Mouse (Mus musculus): Measurements from ENCODE around the gene Slc17a2. TPM values are rescaled to one million over a fixed set of nuclear protein-coding genes. Genes with fewer than 3 reads are reported as not detected.

Gene Slc17a2
- polyA plus RNA-seq, 1 experiment from 2014 or later, result not detected

DNA sequence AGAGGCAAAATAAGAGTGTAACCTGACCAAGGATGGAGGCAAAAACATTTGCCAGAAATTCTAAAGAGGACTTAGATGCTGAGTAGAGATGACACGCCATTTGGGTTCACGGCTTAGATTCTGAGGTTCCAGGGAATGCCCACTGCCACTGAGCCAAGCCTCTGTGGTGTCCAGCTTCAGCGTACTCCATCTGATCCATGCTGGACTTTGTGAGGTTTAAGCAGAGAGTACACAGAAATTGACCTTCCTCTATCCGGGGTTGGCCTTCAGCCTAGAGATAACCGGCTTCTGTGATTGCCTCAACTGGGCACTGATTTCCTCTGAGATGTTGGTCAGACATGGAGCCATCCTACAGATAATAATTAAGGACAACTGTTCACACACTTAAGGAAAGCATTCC, 29.8 kb downstream of the Slc17a2 start:
- H3K27ac ChIP-seq, result no peak overlapping the region
- H3K36me3 ChIP-seq (ENCODE audit: inconsistent target), result no peaks in the 10 kb centered on the region
- WGBS (ENCODE audit: missing documents), result 96% methylated on average over 5 of the region's 5 CpGs
- H3K79me2 ChIP-seq (ENCODE audit: inconsistent target), result no peaks in the 10 kb centered on the region
- no peak overlapping the region for H3K4me3 ChIP-seq (ENCODE audit: inconsistent target)

DNA sequence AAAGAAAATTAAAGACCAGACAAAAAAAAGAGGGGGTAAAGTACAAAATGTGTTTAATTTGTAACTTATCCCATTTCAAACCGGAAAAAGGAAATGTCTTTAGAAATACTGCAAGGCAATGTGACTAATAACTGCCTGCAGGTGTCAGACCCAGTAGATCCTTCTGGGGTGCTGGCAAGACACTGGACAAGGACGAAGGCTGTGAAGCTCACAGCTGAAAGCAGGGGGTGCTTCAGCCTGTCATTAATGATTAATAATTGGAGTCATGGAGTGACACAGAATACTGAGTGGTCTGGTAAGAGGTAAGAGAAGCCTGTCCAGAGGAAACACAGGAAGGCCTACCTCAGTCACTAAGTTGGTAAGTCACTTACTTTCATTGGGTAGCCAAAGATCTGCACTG, 32.5 kb downstream of the Slc17a2 start, which contains the start of gene Slc17a3:
Gene Slc17a3 (plus strand): TSS at position 127 of the 400 bp plus-strand sequence.
- 74% methylated on average over 2 of the region's 2 CpGs for WGBS (ENCODE audit: missing documents)
- no peak within 1 kb of the TSS for H3K27ac ChIP-seq
- H3K36me3 ChIP-seq (ENCODE audit: inconsistent target), result no peaks in the 10 kb centered on the region
- H3K79me2 ChIP-seq (ENCODE audit: inconsistent target), result no peaks in the 10 kb centered on the region
- no peak within 1 kb of the TSS for H3K4me3 ChIP-seq (ENCODE audit: inconsistent target)

DNA sequence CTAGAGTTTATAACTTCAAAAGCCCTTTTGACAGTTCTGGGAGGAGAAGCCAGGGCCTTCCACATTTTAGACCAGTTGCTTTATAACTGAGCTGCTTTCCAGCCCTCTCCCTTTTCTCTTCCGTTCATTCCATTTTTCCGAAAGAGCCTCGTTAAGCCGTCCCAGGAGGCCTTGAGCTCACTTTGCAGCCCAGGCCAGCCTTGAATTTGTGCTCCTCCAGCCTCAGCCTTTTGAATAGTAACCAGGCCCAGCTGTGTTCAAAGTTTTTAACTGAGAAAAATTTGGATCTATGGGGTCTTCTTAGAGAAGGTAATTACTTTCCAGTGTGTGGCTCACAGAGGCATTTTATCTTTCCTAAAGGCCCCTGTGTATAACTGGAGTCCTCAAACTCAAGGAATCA, 39.1 kb downstream of the Slc17a2 start:
- Histone ChIP-seq H3K4me3 (ENCODE audit: inconsistent target) (no peak overlapping the region), H3K36me3 (ENCODE audit: inconsistent target) (no peaks in the 10 kb centered on the region), H3K79me2 (ENCODE audit: inconsistent target) (no peaks in the 10 kb centered on the region), H3K27ac (no peak overlapping the region)
- 98% methylated on average over 4 of the region's 4 CpGs for WGBS (ENCODE audit: missing documents)

DNA sequence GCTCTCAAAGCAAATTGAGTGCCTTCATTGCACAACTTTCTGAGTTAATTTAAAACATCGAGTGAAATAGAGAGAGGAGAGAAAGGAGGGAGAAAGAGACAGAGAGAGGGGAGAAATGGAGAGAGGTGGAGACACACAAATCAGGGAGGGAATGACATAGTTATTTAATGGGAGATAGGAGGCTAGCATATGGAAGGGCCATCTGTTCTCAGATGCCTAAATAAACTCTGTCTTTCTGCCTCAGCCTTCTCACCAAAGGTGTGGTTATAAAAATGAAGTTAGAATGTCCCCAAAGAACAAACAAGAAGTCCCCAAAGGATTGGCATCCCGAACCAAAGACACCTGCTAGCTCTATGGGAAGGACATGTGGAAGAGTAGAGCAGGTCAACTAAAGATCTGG, 42.5 kb downstream of the Slc17a2 start:
- no peaks in the 10 kb centered on the region for H3K79me2 ChIP-seq (ENCODE audit: inconsistent target)
- H3K27ac ChIP-seq, result no peak overlapping the region
- 86% methylated on average over 2 of the region's 2 CpGs for WGBS (ENCODE audit: missing documents)
- H3K36me3 ChIP-seq (ENCODE audit: inconsistent target), result no peaks in the 10 kb centered on the region
- no peak overlapping the region for H3K4me3 ChIP-seq (ENCODE audit: inconsistent target)

DNA sequence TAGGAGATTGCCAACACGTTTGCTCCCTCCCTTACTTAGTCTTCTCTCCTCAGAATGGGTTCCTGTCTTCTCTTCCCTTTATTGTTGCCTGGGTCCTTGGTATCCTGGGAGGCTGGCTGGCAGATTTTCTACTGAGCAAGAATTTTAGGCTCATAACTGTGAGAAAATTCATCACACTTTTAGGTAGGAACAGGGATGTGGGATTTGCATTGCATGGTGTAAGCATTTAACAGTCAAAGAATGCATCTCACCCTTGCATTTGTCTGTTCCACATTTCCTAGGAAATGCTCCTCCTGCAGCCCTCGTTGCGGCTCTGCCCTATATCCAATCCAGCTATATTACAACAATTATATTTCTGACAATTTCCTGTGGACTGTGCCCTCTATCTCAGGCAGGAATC, 49.6 kb downstream of the Slc17a2 start:
- Histone ChIP-seq H3K27ac (no peak overlapping the region), H3K79me2 (ENCODE audit: inconsistent target) (no peaks in the 10 kb centered on the region), H3K4me3 (ENCODE audit: inconsistent target) (no peak overlapping the region), H3K36me3 (ENCODE audit: inconsistent target) (no peaks in the 10 kb centered on the region)
- WGBS (ENCODE audit: missing documents), result 58% methylated on average over 3 of the region's 3 CpGs

DNA sequence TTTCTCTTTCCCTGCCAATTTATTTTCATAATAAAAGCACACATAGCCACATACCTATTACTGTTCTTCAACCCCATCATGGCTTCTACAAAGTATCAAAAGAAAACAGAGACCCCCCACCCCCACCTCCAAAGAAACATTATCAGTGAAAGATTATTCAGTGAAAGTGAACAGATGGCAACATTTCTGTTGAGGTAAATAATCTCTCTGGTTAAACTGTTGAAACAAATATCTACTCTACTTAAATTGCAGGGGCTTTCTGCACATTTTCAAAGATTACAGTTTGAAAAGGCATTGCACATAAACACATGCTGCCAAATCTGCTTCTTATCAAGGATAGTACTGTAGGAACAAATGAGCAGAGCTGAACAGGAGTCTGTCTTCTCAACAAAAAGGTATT, 55.0 kb downstream of the Slc17a2 start:
- H3K36me3 ChIP-seq (ENCODE audit: inconsistent target), result no peaks in the 10 kb centered on the region
- no peak overlapping the region for H3K27ac ChIP-seq
- no peak overlapping the region for H3K4me3 ChIP-seq (ENCODE audit: inconsistent target)
- no peaks in the 10 kb centered on the region for H3K79me2 ChIP-seq (ENCODE audit: inconsistent target)

DNA sequence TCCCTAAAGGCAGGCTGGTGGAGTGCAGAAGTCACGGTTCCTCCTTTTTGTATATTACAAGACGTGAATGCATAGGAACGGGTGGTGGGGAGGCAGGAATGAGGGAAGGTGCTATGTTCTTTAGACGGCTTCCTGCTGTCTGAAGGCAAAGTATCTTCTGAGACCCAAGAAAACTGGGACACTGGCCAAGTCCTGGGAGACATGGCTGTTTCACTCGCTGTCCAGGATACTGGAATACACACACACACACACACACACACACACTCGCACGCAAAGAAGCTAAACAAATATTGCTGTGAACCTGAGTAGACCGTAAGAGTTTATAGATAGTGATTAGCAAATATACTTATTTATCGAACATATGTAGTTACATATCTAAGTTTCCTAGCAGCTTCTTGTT, 57.9 kb downstream of the Slc17a2 start:
- no peaks in the 10 kb centered on the region for H3K79me2 ChIP-seq (ENCODE audit: inconsistent target)
- H3K27ac ChIP-seq, result no peak overlapping the region
- WGBS (ENCODE audit: missing documents), result 83% methylated on average over 9 of the region's 9 CpGs
- no peak overlapping the region for H3K4me3 ChIP-seq (ENCODE audit: inconsistent target)
- H3K36me3 ChIP-seq (ENCODE audit: inconsistent target), result no peaks in the 10 kb centered on the region

DNA sequence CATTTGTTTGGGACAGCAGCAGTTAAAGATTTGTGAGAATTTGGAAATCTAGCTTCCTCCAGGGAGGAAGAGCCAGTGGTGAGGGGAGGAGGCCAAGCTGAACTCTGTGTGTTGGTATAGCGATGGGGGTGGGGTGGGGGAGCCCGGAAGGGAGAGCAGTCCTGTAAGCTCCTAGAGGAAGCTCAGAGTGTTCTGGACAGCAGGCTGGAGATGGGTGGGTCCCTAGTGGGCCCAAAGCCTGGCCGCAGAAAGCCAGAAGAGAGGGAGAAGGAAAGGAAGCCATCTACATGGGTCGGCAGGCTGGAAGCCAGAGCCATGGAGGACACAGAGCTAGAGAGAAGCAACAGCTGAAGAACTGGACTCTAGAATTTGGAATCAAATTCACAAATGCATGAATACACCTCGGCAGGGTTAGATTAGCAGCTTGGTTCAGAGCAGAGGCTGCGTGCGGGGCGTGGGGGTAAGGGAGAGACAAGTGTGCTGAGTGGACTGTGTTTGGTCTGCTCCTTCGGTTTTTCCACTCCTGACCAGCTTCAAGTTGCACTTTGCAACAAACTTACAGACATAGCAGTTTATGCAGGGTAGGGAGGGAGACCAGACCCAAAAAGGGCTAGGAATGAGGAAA, 59.4 kb downstream of the Slc17a2 start:
- no peaks in the 10 kb centered on the region for H3K79me2 ChIP-seq (ENCODE audit: inconsistent target)
- H3K27ac ChIP-seq, result no peak overlapping the region
- WGBS (ENCODE audit: missing documents), result 79% methylated on average over 9 of the region's 9 CpGs
- H3K4me3 ChIP-seq (ENCODE audit: inconsistent target), result no peak overlapping the region
- H3K36me3 ChIP-seq (ENCODE audit: inconsistent target), result no peaks in the 10 kb centered on the region

DNA sequence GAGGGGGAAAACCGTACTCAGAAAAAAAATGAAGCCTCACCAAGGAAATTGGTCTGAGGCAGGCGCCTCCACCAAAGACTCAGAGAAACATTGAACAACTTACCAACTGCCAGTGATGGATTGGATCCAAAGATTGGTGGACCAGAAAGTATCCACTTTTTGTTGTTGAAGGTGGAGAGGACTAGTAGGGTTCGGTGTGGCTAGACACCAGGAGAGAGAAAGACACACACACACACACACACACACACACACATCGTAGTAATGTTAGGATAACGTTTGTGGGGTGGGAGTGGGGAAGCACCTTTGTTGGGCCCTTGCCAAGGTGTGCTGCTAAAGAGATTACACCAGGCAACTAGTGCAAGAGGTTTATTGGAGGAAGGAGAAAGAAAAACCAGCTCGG, 60.2 kb downstream of the Slc17a2 start:
- no peaks in the 10 kb centered on the region for H3K79me2 ChIP-seq (ENCODE audit: inconsistent target)
- no peaks in the 10 kb centered on the region for H3K36me3 ChIP-seq (ENCODE audit: inconsistent target)
- H3K27ac ChIP-seq, result no peak overlapping the region
- no peak overlapping the region for H3K4me3 ChIP-seq (ENCODE audit: inconsistent target)
- WGBS (ENCODE audit: missing documents), result 46% methylated on average over 2 of the region's 6 CpGs

DNA sequence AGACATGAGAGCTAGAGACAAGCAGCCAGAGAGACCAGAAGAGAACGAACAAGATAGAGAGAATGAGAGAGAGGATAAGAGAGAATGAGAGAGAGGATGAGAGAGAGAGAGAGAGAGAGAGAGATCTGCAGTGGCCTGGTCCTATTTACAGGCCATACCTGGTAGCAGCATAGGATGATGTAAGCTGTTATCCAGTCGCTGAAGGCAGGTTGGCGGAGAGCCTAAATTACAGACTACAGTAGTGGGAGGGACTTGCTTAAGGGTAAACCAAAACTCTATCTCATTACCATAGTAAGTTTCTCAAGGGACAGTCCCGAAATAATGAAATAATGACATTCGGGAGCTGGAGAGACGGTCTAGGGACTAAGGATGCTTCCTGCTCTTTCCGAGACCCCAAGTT, 60.6 kb downstream of the Slc17a2 start, which contains the start of gene Slc17a1:
Gene Slc17a1 (plus strand): TSS at position 346 of the 400 bp plus-strand sequence.
- WGBS (ENCODE audit: missing documents), result 89% methylated on average over 7 of the region's 7 CpGs

DNA sequence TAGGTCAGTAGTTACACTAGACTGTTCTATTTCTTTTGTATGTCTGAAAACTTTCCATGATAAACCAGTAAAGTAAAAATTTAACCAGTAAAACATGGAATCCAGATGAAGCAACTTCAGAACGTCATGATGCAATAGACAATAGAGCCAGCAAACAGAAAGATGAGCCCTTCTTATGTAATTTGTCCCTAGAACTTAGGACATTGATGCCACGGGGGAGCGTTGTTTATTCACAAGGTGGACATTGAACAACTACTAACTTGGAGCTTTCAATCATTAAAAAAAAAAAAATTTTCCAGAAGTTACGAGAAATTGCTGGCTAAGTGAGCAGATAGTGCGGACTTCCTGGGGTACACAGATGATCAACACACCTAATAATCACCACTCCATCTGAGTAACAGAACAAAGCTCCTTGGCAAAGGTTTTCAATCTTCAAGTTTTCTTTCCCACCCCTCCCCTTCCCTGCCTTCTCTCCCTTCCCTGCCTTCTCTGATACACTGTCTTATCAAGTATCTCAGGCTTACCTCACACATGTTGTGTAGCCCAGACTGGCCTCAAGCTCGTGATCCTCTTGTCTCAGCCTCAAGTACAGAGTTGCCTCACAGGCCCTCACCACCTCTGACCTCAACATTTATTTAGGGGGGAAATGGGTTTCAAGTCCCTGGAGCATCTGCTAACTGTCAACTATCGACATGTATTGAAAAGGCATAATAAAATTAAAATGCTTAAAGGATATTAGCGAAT, 62.2 kb downstream of the Slc17a2 start:
- H3K79me2 ChIP-seq (ENCODE audit: inconsistent target), result no peaks in the 10 kb centered on the region
- H3K27ac ChIP-seq, result no peak overlapping the region
- WGBS (ENCODE audit: missing documents), result 68% methylated on average over 8 of the region's 8 CpGs
- no peaks in the 10 kb centered on the region for H3K36me3 ChIP-seq (ENCODE audit: inconsistent target)
- no peak overlapping the region for H3K4me3 ChIP-seq (ENCODE audit: inconsistent target)

More for the DNA sequence above, 60.6 kb downstream of the Slc17a2 start, which contains the start of gene Slc17a1:
- Histone ChIP-seq H3K4me3 (ENCODE audit: inconsistent target) (no peak within 1 kb of the TSS), H3K79me2 (ENCODE audit: inconsistent target) (no peaks in the 10 kb centered on the region), H3K27ac (no peak within 1 kb of the TSS), H3K36me3 (ENCODE audit: inconsistent target) (no peaks in the 10 kb centered on the region)

DNA sequence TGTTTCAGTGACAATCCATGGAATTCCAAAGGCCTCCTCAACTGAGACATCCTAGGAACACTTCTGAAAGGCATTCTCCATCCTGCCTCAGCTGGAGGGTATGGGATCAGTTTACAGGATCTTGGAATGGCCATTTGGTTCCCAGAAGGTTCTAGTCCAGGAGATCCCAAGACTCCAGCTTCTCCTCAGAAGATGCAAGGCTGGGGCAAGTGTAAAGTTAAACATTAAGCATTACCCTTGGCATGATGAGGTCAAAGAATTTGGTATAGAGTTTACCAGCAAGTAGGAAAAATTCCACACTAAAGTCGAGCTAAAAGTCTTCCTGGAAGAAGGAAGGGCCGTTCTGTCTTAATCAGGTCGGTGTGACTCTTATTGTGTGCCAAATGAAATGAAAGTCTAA, 63.2 kb downstream of the Slc17a2 start:
- 88% methylated on average over 3 of the region's 3 CpGs for WGBS (ENCODE audit: missing documents)
- H3K4me3 ChIP-seq (ENCODE audit: inconsistent target), result no peak overlapping the region
- no peak overlapping the region for H3K27ac ChIP-seq
- H3K79me2 ChIP-seq (ENCODE audit: inconsistent target), result no peaks in the 10 kb centered on the region
- H3K36me3 ChIP-seq (ENCODE audit: inconsistent target), result no peaks in the 10 kb centered on the region

DNA sequence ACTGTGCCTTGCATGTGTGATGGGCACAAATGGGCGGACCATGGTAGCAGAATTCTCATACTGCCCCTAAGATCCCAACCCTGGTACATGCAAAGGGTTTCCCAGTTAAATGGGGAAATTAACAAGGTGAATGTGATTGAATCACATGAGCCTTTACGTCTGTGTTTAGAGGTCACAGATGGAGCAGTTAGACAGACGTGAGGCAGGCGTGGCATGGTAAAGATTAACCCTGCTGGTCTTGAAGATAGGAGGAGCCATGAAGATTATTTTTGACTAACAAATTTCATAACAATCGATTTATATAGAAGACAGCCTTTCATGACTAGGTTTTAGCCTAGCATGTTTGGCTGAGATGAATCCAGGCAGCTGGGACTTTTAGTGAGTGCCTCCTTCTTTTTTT, 66.3 kb downstream of the Slc17a2 start:
- no peaks in the 10 kb centered on the region for H3K36me3 ChIP-seq (ENCODE audit: inconsistent target)
- no peaks in the 10 kb centered on the region for H3K79me2 ChIP-seq (ENCODE audit: inconsistent target)
- no peak overlapping the region for H3K27ac ChIP-seq
- no peak overlapping the region for H3K4me3 ChIP-seq (ENCODE audit: inconsistent target)
- 96% methylated on average over 5 of the region's 5 CpGs for WGBS (ENCODE audit: missing documents)
